Mouse (Mus musculus) kidney, embryonic 14.5 days (tissue): ENCODE measurements around the gene Abr. TPM values are rescaled to one million over a fixed set of nuclear protein-coding genes. Genes with fewer than 3 reads are reported as not detected.

Source experiments
- ATAC-seq: fragments of 200-750 bp; cut with Nextera tagmentation; 2 replicates; pipeline ENCODE4 v1.8.0; 2017; ENCODE audit warnings: moderate number of reproducible peaks, mild to moderate bottlenecking, moderate TSS enrichment, moderate library complexity; ENCODE audit not compliant: low FRiP score, low TSS enrichment
- H3K27ac ChIP-seq: fragments of 300-500 bp; sonication (generic); 2 replicates; pipeline ENCODE4 v1.5.1; 2014; ENCODE audit warnings: low read depth, mild to moderate bottlenecking, low read length, moderate library complexity, mixed read lengths
- H3K27me3 ChIP-seq: fragments of 300-500 bp; sonication (generic); 2 replicates; pipeline ENCODE4 v1.6.1; 2014; ENCODE audit warnings: mild to moderate bottlenecking, low read length; ENCODE audit not compliant: control insufficient read depth, insufficient read depth
- H3K36me3 ChIP-seq: fragments of 300-500 bp; sonication (generic); 2 replicates; pipeline ENCODE4 v1.6.1; 2014; ENCODE audit warnings: low read length, mixed read lengths; ENCODE audit not compliant: control insufficient read depth, insufficient read depth
- H3K4me1 ChIP-seq: fragments of 300-500 bp; sonication (generic); 2 replicates; pipeline ENCODE4 v1.6.1; 2014; ENCODE audit warnings: low read length, mixed read lengths; ENCODE audit not compliant: control insufficient read depth, insufficient read depth
- H3K4me2 ChIP-seq: fragments of 300-500 bp; sonication (generic); replicated peaks from 2 replicates; pipeline ENCODE4 v1.6.1; 2014; ENCODE audit warnings: low read depth, mild to moderate bottlenecking, low read length
- H3K4me3 ChIP-seq: fragments of 300-500 bp; sonication (generic); 2 replicates; pipeline ENCODE4 v1.5.1; 2014; ENCODE audit warnings: mild to moderate bottlenecking, low read length
- H3K9ac ChIP-seq: fragments of 300-500 bp; sonication (generic); 2 replicates; pipeline ENCODE4 v1.6.1; 2014; ENCODE audit warnings: low read depth, mild to moderate bottlenecking, low read length, moderate library complexity
- H3K9me3 ChIP-seq: fragments of 300-500 bp; sonication (generic); 2 replicates; pipeline ENCODE4 v1.6.1; 2016; ENCODE audit warnings: low read length; ENCODE audit not compliant: control insufficient read depth
- WGBS: fragments of 180-500 bp; shearing (Covaris S2); extraction: QIAGEN DNeasy Blood & Tissue Kit; methylation state at CpG from one replicate; pipeline ENCODE4 v1.1.7; 2014; 5-methylcytosine and 5-hydroxymethylcytosine counted together
- polyA plus RNA-seq: library from polyadenylated mRNA; unstranded; fragments of >200 nt; fragmentation: Nextera tagmentation; extraction: Ambion mirVana; gene quantifications from 2 replicates; pipeline ENCODE4 v1.2.1, GENCODE M21; 2014

Abr gene
- polyA plus RNA-seq, 1 experiment from 2014 or later: 57.7 TPM

DNA sequence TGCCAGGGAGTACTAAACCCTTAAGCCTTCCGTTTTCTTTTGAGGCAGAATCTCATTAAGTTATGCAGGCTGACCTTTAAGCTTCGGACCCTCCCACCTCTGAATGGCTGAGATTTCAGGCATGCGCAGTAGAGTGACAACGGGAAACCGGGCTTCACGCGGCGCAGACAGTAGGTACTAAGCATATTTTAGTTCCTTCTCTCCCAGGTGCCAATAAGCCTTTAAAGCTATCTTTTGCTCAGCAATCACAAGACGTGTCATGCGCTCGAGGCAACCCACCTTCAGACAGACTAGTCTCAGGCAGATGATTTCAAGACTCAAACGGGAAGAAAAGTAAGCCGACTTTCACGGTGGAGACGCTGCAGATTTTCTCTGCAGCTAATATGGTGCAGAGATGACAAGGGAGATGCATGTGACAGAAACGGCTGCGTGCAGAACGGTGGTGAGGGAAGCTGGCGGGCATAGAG lies 9.4 kb downstream of the Abr start:
- peak; percentile 37; the same call in 1 of the 2 replicates for ATAC-seq
- 1% methylated on average over 19 of the region's 19 CpGs for WGBS
- H3K9me3 ChIP-seq: no peaks in the 10 kb centered on the region
- peaks cover 11% of the 10 kb centered on the region; the same call in 1 of the 2 replicates for H3K4me1 ChIP-seq
- no peak overlapping the region for H3K27ac ChIP-seq
- H3K4me2 ChIP-seq: peak overlapping the region; percentile 74
- peak overlapping the region; percentile 50; the same call in 1 of the 2 replicates for H3K9ac ChIP-seq
- peak overlapping the region; percentile 37 for H3K4me3 ChIP-seq
- no peaks in the 10 kb centered on the region; the same call in 1 of the 2 replicates for H3K36me3 ChIP-seq
- no peaks in the 10 kb centered on the region for H3K27me3 ChIP-seq

GRCm38 (mm10) chr11:76610948-76611347 lies 11.2 kb downstream of the Abr start:
- Histone ChIP-seq H3K27ac (no peak overlapping the region), H3K36me3 (no peaks in the 10 kb centered on the region; the same call in 1 of the 2 replicates), H3K9me3 (no peaks in the 10 kb centered on the region), H3K4me3 (no peak overlapping the region), H3K4me1 (peaks cover 17% of the 10 kb centered on the region; the same call in 1 of the 2 replicates), H3K9ac (no peak overlapping the region), H3K27me3 (no peaks in the 10 kb centered on the region), H3K4me2 (no peak overlapping the region)
- ATAC-seq: no peak

DNA sequence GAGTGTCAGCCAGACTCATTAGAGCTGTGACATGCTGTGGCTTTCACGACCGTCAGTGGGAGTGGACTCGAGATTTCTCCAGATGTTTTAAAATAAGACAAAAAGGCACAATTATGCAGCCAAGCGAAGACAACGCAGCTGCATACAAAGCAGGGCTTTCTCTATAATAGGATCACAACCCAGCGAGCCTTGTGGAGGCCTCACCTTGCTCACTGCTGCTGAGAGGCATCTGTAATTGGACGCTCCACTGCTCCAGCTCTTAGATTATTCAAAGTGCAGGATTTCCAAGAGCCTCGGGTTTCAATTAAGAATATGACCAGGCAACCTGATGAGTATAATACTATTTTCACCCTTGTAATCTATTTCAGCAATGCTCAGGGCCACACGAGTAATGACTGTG lies 15.6 kb downstream of the Abr start:
- H3K27ac ChIP-seq: peak overlapping the region; percentile 68
- no peaks in the 10 kb centered on the region for H3K9me3 ChIP-seq
- no peaks in the 10 kb centered on the region for H3K36me3 ChIP-seq
- no peak overlapping the region for H3K4me2 ChIP-seq
- peak; percentile 82; the same call in 1 of the 2 replicates for ATAC-seq
- H3K27me3 ChIP-seq: no peaks in the 10 kb centered on the region
- WGBS: 28% methylated on average over 9 of the region's 9 CpGs
- peaks cover 12% of the 10 kb centered on the region; the same call in 1 of the 2 replicates for H3K4me1 ChIP-seq
- 0 out of 2 replicates have a peak overlapping the region, but pooled peaks have one; percentile 0 for H3K9ac ChIP-seq
- no peak overlapping the region for H3K4me3 ChIP-seq

GRCm38 (mm10) chr11:76599219-76599618 lies 22.9 kb downstream of the Abr start:
- Histone ChIP-seq H3K36me3 (no peaks in the 10 kb centered on the region), H3K4me3 (no peak overlapping the region), H3K4me1 (no peaks in the 10 kb centered on the region), H3K9me3 (no peaks in the 10 kb centered on the region), H3K4me2 (no peak overlapping the region), H3K9ac (no peak overlapping the region), H3K27ac (no peak overlapping the region), H3K27me3 (no peaks in the 10 kb centered on the region)
- WGBS: 21% methylated on average over 2 of the region's 2 CpGs
- no peak for ATAC-seq

GRCm38 (mm10) chr11:76598757-76599156 lies 23.4 kb downstream of the Abr start:
- Histone ChIP-seq H3K4me3 (no peak overlapping the region), H3K27me3 (no peaks in the 10 kb centered on the region), H3K36me3 (no peaks in the 10 kb centered on the region), H3K9ac (no peak overlapping the region), H3K27ac (no peak overlapping the region), H3K4me1 (no peaks in the 10 kb centered on the region), H3K4me2 (no peak overlapping the region), H3K9me3 (no peaks in the 10 kb centered on the region)
- no peak for ATAC-seq
- 61% methylated on average over 5 of the region's 5 CpGs for WGBS

DNA sequence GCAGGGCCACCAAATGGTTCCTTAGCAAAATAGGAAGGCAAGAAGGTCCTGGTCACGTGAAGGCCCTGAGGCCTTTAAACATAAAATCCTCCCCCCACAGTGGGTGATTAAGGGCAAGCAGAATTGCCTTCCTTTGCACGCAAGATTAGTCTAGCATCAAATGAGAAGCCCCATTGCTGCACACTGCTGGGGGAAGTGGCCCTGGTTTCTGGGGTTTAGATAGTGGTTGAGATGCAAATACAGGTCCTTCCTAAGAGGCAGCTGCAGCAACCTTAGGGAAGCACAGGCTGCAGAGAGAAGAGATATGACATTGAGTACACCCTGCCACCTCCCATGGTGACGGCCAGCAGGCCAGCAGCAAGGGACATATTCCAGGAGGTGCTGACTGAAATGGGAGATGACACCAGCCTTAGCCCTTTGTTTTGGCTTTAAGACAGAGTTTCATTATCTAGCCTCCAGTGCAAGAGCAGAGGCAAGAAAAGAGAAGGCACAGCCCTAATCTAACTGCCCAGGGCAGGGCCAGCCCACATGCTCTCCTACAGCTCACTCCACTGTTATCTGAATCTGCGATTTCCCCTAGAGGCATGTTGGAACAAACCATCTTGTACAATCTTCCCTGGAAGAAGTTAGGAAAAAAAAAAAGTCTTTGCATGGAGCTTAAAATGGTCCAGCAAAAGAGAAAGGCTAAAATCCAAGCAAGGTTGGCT lies 28.3 kb downstream of the Abr start:
- 31% methylated on average over 4 of the region's 4 CpGs for WGBS
- peak; percentile 82 for ATAC-seq
- no peaks in the 10 kb centered on the region for H3K9me3 ChIP-seq

DNA sequence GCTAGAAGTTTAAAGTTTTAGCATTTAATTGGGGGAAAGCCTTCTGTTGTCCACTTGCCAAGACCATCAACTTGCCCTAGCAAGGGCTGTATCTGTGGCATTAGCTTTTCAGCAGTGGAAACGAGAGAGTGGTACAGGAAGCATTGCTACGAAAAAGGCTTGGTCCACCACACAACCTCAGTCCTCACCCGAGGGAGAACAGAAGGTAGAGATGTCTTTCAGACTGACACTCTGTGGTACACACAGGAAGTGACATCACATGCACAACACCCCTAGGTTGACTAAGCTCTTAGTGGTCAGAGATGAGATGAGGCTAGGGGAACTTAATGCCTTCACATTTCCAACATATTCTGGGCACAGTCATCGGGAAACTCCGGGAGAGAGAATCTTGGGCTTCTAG lies 32.4 kb downstream of the Abr start:
- ATAC-seq: no peak
- Histone ChIP-seq H3K27me3 (no peaks in the 10 kb centered on the region), H3K27ac (no peak overlapping the region), H3K9me3 (no peaks in the 10 kb centered on the region), H3K4me1 (peaks cover 21% of the 10 kb centered on the region), H3K36me3 (no peaks in the 10 kb centered on the region), H3K9ac (no peak overlapping the region), H3K4me2 (no peak overlapping the region), H3K4me3 (no peak overlapping the region)
- 87% methylated on average over 5 of the region's 5 CpGs for WGBS

More for the DNA sequence above, 28.3 kb downstream of the Abr start:
- H3K4me1 ChIP-seq: peaks cover 11% of the 10 kb centered on the region; the same call in 1 of the 2 replicates
- no peaks in the 10 kb centered on the region for H3K27me3 ChIP-seq
- no peak overlapping the region for H3K4me3 ChIP-seq
- peak overlapping the region; percentile 0; the same call in 1 of the 2 replicates for H3K9ac ChIP-seq
- no peak overlapping the region for H3K4me2 ChIP-seq
- peak overlapping the region; percentile 76 for H3K27ac ChIP-seq
- no peaks in the 10 kb centered on the region for H3K36me3 ChIP-seq

DNA sequence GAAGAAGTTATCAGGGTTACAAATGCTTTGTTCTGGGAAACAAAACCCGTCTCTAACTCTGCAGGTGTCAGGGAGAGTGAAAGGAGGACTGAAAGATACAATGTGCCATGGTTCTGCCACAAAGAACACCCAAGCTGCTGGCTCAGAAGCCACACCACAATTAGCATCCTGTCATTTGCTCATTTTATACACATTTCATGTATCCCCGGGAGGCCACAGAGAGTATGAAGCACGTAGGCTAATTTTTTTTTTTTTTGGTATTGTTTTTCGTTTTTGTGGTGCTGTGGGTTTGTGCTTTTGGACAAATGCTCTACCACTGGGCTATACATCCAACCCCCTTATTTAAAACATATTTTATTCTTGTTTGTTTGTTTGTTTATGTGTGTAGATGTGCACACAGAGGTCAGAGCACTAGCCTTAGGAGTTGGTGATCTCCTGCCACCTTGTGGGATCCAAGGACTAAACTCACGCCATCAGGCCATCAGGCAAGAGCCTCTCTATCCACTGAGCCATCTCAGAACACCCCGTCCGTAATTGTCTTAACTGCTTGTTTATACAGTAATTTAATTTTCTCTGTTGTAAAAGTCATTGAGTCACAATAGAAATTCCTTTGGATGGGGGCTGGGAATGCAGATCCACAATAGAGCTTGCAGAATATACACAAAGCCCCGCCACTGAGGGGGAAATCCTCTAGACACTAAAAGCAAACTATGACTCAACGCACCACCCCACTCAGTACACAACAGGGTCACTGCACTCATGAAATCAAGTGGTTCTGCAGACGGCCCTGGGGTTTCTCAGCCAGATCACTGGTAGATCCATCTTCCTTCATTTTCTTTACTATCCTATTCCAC lies 33.3 kb downstream of the Abr start:
- Histone ChIP-seq H3K4me1 (peaks cover 21% of the 10 kb centered on the region), H3K27me3 (no peaks in the 10 kb centered on the region), H3K4me2 (no peak overlapping the region), H3K9me3 (no peaks in the 10 kb centered on the region), H3K4me3 (no peak overlapping the region), H3K9ac (no peak overlapping the region), H3K36me3 (no peaks in the 10 kb centered on the region), H3K27ac (no peak overlapping the region)
- WGBS: 60% methylated on average over 10 of the region's 10 CpGs
- no peak for ATAC-seq
